Mouse (Mus musculus): Measurements from ENCODE around the gene Atad3a.

Gene Atad3a

GRCm38 (mm10) chr4:155739152-155739551 is 21.7 kb downstream of the Atad3a start:
- DNase-seq (ENCODE audit: low spot score), result no peak

GRCm38 (mm10) chr4:155738262-155738661 is 22.6 kb downstream of the Atad3a start:
- no peak for DNase-seq (ENCODE audit: low spot score)

- no peak for DNase-seq (ENCODE audit: low spot score)
These were observed 24.5 kb downstream of the Atad3a start for GRCm38 (mm10) chr4:155736421-155736820.

GRCm38 (mm10) chr4:155735788-155736187 is 25.1 kb downstream of the Atad3a start:
- DNase-seq (ENCODE audit: low spot score), result no peak

GRCm38 (mm10) chr4:155734951-155735702 is 25.8 kb downstream of the Atad3a start:
- DNase-seq (ENCODE audit: low spot score), result no peak

DNA sequence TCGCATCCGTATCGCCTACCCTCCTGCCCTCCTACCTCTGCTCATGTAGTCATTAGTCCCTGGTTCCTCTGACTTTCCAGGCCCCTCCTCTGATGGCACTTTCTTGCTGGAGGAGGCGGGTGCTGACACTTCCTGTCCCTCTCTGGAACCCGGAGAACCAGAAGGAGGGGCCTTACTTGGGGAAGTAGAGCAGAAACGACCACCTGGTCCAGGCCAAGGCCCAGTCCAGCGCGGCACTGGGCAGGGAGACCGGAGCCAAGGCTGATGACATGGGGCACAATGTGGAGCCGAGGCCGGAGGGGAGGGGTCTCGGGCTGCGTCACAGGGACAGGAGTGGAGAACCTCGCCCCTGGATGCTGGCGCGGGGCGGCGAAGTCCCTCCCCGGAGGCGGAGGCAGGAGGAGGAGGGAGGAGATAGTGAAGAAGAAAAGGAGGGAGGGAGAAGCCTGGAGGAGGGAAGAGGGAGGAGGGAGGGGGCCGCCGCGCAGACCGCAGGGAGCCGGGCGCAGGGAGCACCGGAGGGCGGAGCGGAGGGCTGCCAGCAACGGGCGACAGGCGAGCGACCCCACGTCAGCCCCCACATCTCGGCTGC is 26.4 kb downstream of the Atad3a start, which contains the start of gene Tmem240:
Tmem240 (plus strand) TSS at position 451 of the 592 bp plus-strand sequence.
- peak; percentile 61 for DNase-seq (ENCODE audit: low spot score)

- DNase-seq (ENCODE audit: low spot score), result no peak
These were observed 27.6 kb downstream of the Atad3a start for GRCm38 (mm10) chr4:155733267-155733666.

DNA sequence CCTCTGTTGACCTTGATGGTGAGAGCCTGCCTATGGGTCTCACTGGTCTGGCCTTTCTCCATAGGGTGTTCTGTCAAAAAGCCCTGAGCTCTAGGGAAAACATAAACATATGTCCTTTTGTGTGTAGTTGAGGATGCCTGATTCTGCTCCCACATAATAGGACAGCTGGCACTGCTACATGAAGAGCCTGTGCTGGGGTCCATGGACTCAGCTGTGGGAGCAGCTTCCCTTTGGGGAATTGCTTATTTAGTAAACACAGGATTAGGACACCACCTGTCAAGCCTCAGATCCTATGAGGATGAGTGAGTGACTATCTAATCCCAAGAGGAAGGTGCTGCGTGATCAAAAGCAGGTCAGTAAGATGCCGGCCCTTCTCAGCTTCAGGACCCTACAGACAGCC is 32.9 kb downstream of the Atad3a start:
- no peak for DNase-seq (ENCODE audit: low spot score)

- no peak for DNase-seq (ENCODE audit: low spot score)
These were observed 39.2 kb downstream of the Atad3a start for GRCm38 (mm10) chr4:155721668-155722083.

GRCm38 (mm10) chr4:155710521-155711252 is 50.2 kb downstream of the Atad3a start:
- DNase-seq (ENCODE audit: low spot score), result no peak

GRCm38 (mm10) chr4:155708988-155709387 is 51.9 kb downstream of the Atad3a start:
- no peak for DNase-seq (ENCODE audit: low spot score)

- no peak for DNase-seq (ENCODE audit: low spot score)
These were observed 52.3 kb downstream of the Atad3a start for GRCm38 (mm10) chr4:155708582-155708981.

- no peak for DNase-seq (ENCODE audit: low spot score)
These were observed 55.3 kb downstream of the Atad3a start for GRCm38 (mm10) chr4:155705592-155705929.

DNA sequence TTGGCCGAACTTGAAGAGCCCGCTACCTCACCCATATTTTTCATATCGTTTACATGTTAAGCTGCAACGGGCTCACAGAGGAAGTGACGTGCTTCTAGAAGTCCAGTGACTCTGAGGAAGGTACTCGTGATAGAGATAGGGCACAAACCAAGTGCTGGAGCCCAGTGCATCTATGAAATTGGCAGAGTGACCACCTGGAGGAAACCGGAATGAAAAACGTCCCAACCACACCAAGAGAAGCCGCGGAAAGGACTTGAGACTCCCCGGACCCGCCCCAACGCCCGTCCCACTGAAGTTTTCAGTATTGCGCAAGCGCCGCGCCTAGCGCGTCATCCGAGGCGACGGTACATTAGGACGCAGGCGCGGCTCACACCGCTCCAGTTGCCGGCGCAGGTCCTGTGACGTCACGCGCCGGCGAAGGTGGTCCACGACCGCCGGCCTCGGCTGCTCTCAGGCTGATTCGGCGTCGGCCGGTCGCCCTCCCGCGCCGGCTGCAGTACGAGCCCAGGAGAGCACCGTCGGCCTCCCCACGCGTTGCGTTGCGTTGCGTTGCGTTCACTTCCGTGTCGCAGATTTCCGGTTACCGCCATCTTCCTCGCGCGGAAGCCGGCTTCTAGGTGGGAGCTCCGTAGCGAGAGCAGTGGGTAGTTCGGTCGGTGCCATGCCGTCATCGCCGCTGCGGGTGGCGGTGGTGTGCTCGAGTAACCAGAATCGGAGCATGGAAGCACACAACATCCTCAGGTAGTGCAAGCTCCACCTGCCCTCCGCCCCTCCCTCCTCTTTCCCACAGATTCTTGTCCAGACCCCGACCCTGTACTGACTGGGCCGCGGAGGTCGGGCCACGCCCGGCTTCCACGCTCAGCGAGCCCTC is 55.9 kb downstream of the Atad3a start, which contains the start of gene Ssu72:
Ssu72 (plus strand) TSS at position 80 of the 871 bp plus-strand sequence.
- peak; percentile 94 for DNase-seq (ENCODE audit: low spot score)

DNA sequence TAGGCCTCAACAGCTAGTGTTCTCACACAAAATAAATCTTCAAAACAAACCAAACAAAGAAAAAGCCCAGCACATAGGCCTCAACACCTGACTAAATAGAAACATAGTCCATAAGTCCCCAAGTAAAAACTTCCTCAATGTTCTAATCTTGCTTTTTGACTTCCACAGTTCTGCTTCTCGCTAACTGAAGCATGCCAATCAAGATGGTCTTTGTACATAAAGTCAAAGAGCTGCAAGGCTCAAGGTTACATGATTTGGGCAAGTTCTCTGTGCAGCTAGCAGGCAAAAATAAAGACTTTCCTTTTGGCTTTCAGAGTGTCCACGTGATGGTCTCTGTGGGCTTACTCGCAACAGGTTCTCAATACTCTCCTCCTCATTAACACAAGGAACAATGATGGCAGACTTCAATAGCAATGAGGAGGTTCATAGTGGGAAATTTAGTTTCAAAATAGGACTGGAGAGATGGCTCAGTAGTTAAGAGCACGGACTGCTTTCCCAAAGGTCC is 57.4 kb downstream of the Atad3a start:
- DNase-seq (ENCODE audit: low spot score), result no peak

DNA sequence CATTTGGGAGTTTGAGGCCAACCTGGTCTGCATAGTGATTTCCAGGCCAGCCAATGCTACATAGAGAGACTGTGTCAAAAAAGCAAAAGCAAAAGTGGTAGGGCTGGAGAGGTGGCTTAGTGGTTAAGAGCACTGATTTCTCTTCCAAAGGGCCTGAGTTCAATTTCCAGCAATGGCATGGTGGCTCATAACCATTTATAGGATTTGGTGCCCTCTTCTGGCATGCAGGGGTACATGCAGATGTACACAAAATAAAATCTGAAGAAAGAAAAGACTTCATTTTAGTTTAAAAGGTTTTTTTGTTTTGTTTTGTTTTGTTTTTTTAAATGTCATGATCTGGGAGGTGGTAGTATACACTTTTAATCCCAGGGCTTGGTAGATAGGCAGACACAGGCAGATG is 60.5 kb downstream of the Atad3a start:
- DNase-seq (ENCODE audit: low spot score), result no peak

- no peak for DNase-seq (ENCODE audit: low spot score)
These were observed 64.3 kb downstream of the Atad3a start for GRCm38 (mm10) chr4:155696261-155697255.

DNA sequence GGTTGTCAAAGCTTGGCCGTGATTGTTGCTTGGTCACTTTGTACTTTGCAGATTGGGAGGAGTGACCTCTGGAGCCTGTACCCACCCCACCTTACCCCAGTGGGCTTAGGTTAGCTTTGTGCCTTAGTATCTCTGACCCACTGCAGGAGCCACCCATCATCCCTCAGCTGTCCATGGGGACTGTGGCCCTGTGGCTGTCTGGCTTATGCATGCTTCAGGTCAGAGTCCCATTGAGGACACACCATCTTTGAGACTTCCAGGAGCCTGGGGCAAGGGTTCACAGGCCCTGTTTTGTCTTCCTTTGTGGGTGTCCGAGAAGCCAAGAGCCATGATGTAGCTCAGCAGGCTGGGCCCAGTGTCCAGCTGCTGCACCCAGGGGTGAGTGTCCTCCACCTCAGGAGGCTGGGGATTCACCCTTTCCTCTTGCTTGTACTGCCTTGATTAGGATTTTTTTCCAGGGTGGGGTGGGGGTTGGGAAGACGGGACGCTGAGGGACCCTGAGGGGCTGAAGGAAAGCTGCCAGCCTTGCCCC is 65.3 kb downstream of the Atad3a start:
- no peak for DNase-seq (ENCODE audit: low spot score)

- DNase-seq (ENCODE audit: low spot score), result peak; percentile 31
These were observed 66.2 kb downstream of the Atad3a start for GRCm38 (mm10) chr4:155694482-155695401.

All from spleen, adult 12 weeks (tissue).